Comparison of ENCODE assay signal across 29 mouse cellular contexts in genomic region chr9:109199353-109199752, GRCm38 (mm10). TPM values are rescaled to one million over a fixed set of nuclear protein-coding genes. Genes with fewer than 3 reads are reported as not detected.
"Had no signal": no experiment of that assay in that cellular context is flagged by ENCODE, and none has a peak within 500 bp of the region (broad histone marks: within the 10 kb centered on the region; RNA-seq: fewer than 3 reads in every experiment).

No protein-coding gene starts in this region.

- H3K27ac ChIP-seq: liver, embryonic 13.5 days; liver, embryonic 15.5 days; lung, embryonic 15.5 days; macrophage; midbrain, embryonic 13.5 days; midbrain, embryonic 15.5 days; neural tube, embryonic 12.5 days; stomach, embryonic 15.5 days; stomach, postnatal 0 days had no signal

- DNase-seq: liver, embryonic 13.5 days; liver, postnatal 0 days; lung, adult 2 months; lung, postnatal 14 days; lung, postnatal 36 days; retina, postnatal 1 day; right cerebral cortex, adult 18-20 months; right cerebral cortex, postnatal 25 days; right cerebral cortex, postnatal 4 days; thymus, postnatal 14 days; thymus, postnatal 36 days had no signal

- H3K27me3 ChIP-seq: liver, embryonic 13.5 days; liver, embryonic 15.5 days; lung, embryonic 15.5 days; megakaryocyte, embryonic 14.5 days; midbrain, embryonic 13.5 days; midbrain, embryonic 15.5 days; neural tube, embryonic 12.5 days; stomach, embryonic 15.5 days had no signal

- H3K4me1 ChIP-seq: liver, embryonic 13.5 days; liver, embryonic 15.5 days; lung, embryonic 15.5 days; megakaryocyte, embryonic 14.5 days; midbrain, embryonic 13.5 days; midbrain, embryonic 15.5 days; neural tube, embryonic 12.5 days; stomach, embryonic 15.5 days had no signal

- H3K4me3 ChIP-seq: liver, embryonic 13.5 days; liver, embryonic 15.5 days; lung, embryonic 15.5 days; megakaryocyte, embryonic 14.5 days; midbrain, embryonic 13.5 days; midbrain, embryonic 15.5 days; neural tube, embryonic 12.5 days; stomach, embryonic 15.5 days had no signal

- H3K36me3 ChIP-seq: liver, embryonic 13.5 days; liver, embryonic 15.5 days; lung, embryonic 15.5 days; midbrain, embryonic 13.5 days; midbrain, embryonic 15.5 days; neural tube, embryonic 12.5 days; stomach, embryonic 15.5 days had no signal

RNA-seq across cellular contexts. Expression of gene Fbxw13, which starts 3.6 kb away (rescaled TPM):
- total RNA-seq: megakaryocyte progenitor cell, adult 5-6 weeks; midbrain, postnatal 0 days had no signal
- polyA plus RNA-seq: liver, embryonic 13.5 days; liver, embryonic 15.5 days; liver, postnatal 0 days; lung, adult 2 months; lung, embryonic 15.5 days; lung, postnatal 0 days; macrophage; midbrain, embryonic 11.5 days; midbrain, embryonic 13.5 days; midbrain, embryonic 15.5 days; neural tube, embryonic 12.5 days; neural tube, embryonic 14.5 days; stomach, embryonic 15.5 days; stomach, postnatal 0 days; testis, adult 2 months; thymus, postnatal 0 days had no signal

RNA-seq across cellular contexts. Expression of gene Fbxw20, which starts 35.2 kb away (rescaled TPM):
- total RNA-seq: megakaryocyte progenitor cell, adult 5-6 weeks; midbrain, postnatal 0 days; monocyte, adult 5-6 weeks had no signal
- polyA plus RNA-seq: liver, embryonic 13.5 days; liver, embryonic 15.5 days; liver, postnatal 0 days; lung, adult 2 months; lung, embryonic 15.5 days; lung, postnatal 0 days; macrophage; midbrain, embryonic 11.5 days; midbrain, embryonic 13.5 days; midbrain, embryonic 15.5 days; midbrain, postnatal 0 days; neural tube, embryonic 12.5 days; neural tube, embryonic 14.5 days; small intestine, adult 2 months; stomach, embryonic 15.5 days; stomach, postnatal 0 days; thymus, postnatal 0 days had no signal

RNA-seq across cellular contexts. Expression of gene Fbxw21, which starts 37.5 kb away (rescaled TPM):
- total RNA-seq: megakaryocyte progenitor cell, adult 5-6 weeks; midbrain, postnatal 0 days; monocyte, adult 5-6 weeks had no signal
- polyA plus RNA-seq: liver, embryonic 13.5 days; liver, embryonic 15.5 days; liver, postnatal 0 days; lung, adult 2 months; lung, embryonic 15.5 days; lung, postnatal 0 days; macrophage; midbrain, embryonic 11.5 days; midbrain, embryonic 13.5 days; midbrain, embryonic 15.5 days; midbrain, postnatal 0 days; neural tube, embryonic 12.5 days; neural tube, embryonic 14.5 days; small intestine, adult 2 months; stomach, embryonic 15.5 days; stomach, postnatal 0 days; testis, adult 2 months; thymus, postnatal 0 days had no signal
